Mouse (Mus musculus) heart, embryonic 15.5 days (tissue): ENCODE measurements around the gene Ulk1. TPM values are rescaled to one million over a fixed set of nuclear protein-coding genes. Genes with fewer than 3 reads are reported as not detected.

Experiments used
- ATAC-seq: fragments of 200-750 bp; cut with Nextera tagmentation; replicated peaks from 2 replicates; pipeline ENCODE4 v1.8.0; 2017; ENCODE audit warnings: low read depth, moderate TSS enrichment; ENCODE audit not compliant: insufficient number of reproducible peaks, insufficient read depth, low FRiP score
- H3K27ac ChIP-seq: fragments of 300-500 bp; sonication (generic); 2 replicates; pipeline ENCODE4 v1.5.1; 2015; ENCODE audit warnings: mild to moderate bottlenecking, inconsistent platforms
- H3K27me3 ChIP-seq: fragments of 300-500 bp; sonication (generic); 2 replicates; pipeline ENCODE4 v1.6.1; 2015; ENCODE audit warnings: inconsistent platforms
- H3K36me3 ChIP-seq: fragments of 300-500 bp; sonication (generic); 2 replicates; pipeline ENCODE4 v1.6.1; 2015; ENCODE audit warnings: mild to moderate bottlenecking, inconsistent platforms
- H3K4me1 ChIP-seq: fragments of 300-500 bp; sonication (generic); replicated peaks from 2 replicates; pipeline ENCODE4 v1.6.1; 2015; ENCODE audit warnings: inconsistent platforms
- H3K4me2 ChIP-seq: fragments of 300-500 bp; sonication (generic); 2 replicates; pipeline ENCODE4 v1.6.1; 2015; ENCODE audit warnings: inconsistent platforms, mild to moderate bottlenecking, moderate library complexity
- H3K4me3 ChIP-seq: fragments of 300-500 bp; sonication (generic); 2 replicates; pipeline ENCODE4 v1.5.1; 2015; ENCODE audit warnings: mild to moderate bottlenecking, inconsistent platforms
- H3K9ac ChIP-seq: fragments of 300-500 bp; sonication (generic); 2 replicates; pipeline ENCODE4 v1.6.1; 2015; ENCODE audit warnings: mild to moderate bottlenecking, inconsistent platforms
- H3K9me3 ChIP-seq: fragments of 300-500 bp; sonication (generic); replicated peaks from 2 replicates; pipeline ENCODE4 v1.6.1; 2016; ENCODE audit warnings: inconsistent platforms
- WGBS: fragments of 180-500 bp; shearing (Covaris S2); methylation state at CpG from one replicate; pipeline ENCODE4 v1.1.7; 2015; ENCODE audit warnings: mixed read lengths; 5-methylcytosine and 5-hydroxymethylcytosine counted together
- polyA plus RNA-seq: library from polyadenylated mRNA; unstranded; fragments of >200 nt; fragmentation: Nextera tagmentation; extraction: Ambion mirVana; gene quantifications from 2 replicates; pipeline ENCODE4 v1.2.1, GENCODE M21; 2015

Gene Ulk1
- polyA plus RNA-seq, 1 experiment from 2014 or later = 9.2 TPM

- H3K36me3 ChIP-seq = peaks cover 47% of the 10 kb centered on the region
- no peak for ATAC-seq
- WGBS = 89% methylated on average over 7 of the region's 7 CpGs
These were observed 70.2 kb downstream of the Ulk1 start for GRCm38 (mm10) chr5:110739496-110740275.

GRCm38 (mm10) chr5:110735606-110736005 is 74.3 kb downstream of the Ulk1 start:
- Histone ChIP-seq H3K27ac (no peak overlapping the region), H3K9me3 (no peaks in the 10 kb centered on the region), H3K36me3 (peaks cover 72% of the 10 kb centered on the region), H3K4me1 (no peaks in the 10 kb centered on the region), H3K27me3 (no peaks in the 10 kb centered on the region), H3K4me3 (no peak overlapping the region), H3K4me2 (no peak overlapping the region), H3K9ac (no peak overlapping the region)
- no peak for ATAC-seq
- 100% methylated on average over 1 of the region's 1 CpGs for WGBS

More at GRCm38 (mm10) chr5:110739496-110740275, 70.2 kb downstream of the Ulk1 start:
- no peak overlapping the region for H3K4me2 ChIP-seq
- no peaks in the 10 kb centered on the region for H3K27me3 ChIP-seq
- no peak overlapping the region for H3K27ac ChIP-seq
- H3K9ac ChIP-seq = no peak overlapping the region
- no peak overlapping the region for H3K4me3 ChIP-seq
- no peaks in the 10 kb centered on the region for H3K4me1 ChIP-seq
- no peaks in the 10 kb centered on the region for H3K9me3 ChIP-seq

Other genes starting within 250 kb of the Ulk1 start
- gene Noc4l, start 156.7 kb downstream of the Ulk1 start, polyA plus RNA-seq = 24.1 and 39.4 TPM in 2 replicates
- 11.2 and 11.8 TPM in 2 replicates for gene Ddx51, start 156.6 kb downstream of the Ulk1 start, polyA plus RNA-seq
- gene Ep400, start 39.4 kb downstream of the Ulk1 start, polyA plus RNA-seq = 22.9 and 35.7 TPM in 2 replicates
- 27.2 and 34.2 TPM in 2 replicates for gene Pus1, start 29.4 kb downstream of the Ulk1 start, polyA plus RNA-seq
- gene Hscb, start 29.7 kb upstream of the Ulk1 start, polyA plus RNA-seq = 23.1 and 26.7 TPM in 2 replicates
- 12.9 and 17.4 TPM in 2 replicates for gene Chek2, start 29.9 kb upstream of the Ulk1 start, polyA plus RNA-seq
- gene Ttc28, start 69.7 kb upstream of the Ulk1 start, polyA plus RNA-seq = 5.8 and 7.1 TPM in 2 replicates